Mouse (Mus musculus): ENCODE measurements around the gene Slc7a5. TPM values are rescaled to one million over a fixed set of nuclear protein-coding genes. Genes with fewer than 3 reads are reported as not detected.

Slc7a5 gene
- total RNA-seq, 2 experiments from 2014 or later = 53.0 to 54.4 TPM

DNA sequence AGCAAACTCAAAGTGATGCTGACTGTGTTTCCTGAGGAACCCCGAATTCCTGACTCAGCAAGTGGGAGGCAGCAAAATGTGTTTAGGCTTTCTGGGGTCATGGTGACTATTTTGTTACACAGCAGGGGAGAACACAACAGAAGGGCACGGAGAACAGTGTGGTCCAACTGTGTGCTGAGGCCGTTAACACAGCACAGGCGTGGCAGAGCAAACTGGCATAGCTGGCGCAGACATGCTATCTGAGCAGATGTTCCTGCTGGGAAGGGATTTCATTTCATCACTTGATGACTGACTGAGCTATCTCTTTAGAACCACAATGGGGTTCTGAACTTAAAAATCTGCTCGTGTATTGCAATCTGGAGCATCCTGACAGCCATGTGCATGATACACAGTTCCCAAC is 22.1 kb downstream of the Slc7a5 start:
- no peak for DNase-seq (ENCODE audit: low spot score in 2 of 2)

DNA sequence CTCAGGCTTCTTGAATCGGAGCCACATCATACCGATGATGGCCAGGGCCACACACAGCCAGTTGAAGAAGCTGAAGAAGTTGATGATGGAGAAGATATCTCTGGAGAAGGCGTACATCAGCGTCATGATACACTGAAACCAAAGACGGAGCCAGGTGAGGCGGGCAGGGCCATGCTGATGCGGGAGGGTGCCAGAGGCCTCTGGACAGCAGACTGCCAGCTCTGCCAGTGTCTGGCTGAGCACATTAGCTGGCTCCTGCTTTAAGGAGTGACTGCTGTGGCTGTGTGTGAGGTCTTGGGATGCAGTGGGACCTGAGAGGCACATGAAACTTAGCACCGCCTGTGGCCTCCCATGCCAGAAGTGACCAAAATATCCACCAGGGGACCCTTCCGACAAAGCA is 22.5 kb downstream of the Slc7a5 start:
- DNase-seq (ENCODE audit: low spot score in 2 of 2) = no peak

GRCm38 (mm10) chr8:121884181-121884580 is 23.3 kb downstream of the Slc7a5 start:
- DNase-seq (ENCODE audit: low spot score in 2 of 2) = no peak

- DNase-seq (ENCODE audit: low spot score in 2 of 2) = no peak
Observed at GRCm38 (mm10) chr8:121881921-121882320, 25.6 kb downstream of the Slc7a5 start.

- no peak for DNase-seq (ENCODE audit: low spot score in 2 of 2)
Observed at GRCm38 (mm10) chr8:121880818-121881217, 26.7 kb downstream of the Slc7a5 start.

DNA sequence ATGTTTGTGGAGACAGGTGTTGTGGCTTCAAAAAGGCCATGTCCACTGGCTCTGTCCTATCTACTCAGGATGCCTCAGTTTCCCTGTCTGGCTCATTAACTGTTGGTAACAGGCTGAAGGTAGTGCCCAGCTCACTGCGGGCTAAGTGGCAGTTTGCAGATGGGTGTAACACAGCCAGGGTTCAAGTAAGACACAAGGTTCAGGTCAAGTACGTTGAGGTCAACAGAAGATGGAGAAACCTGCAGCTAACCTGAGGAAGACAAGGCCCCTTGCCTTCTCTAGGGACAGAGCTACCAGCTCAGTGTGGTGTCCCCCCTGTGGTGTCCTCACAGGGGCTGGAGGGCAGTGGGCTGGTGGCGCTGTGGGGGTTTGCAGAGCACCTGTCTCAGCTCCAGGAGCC is 27.8 kb downstream of the Slc7a5 start:
- no peak for DNase-seq (ENCODE audit: low spot score in 2 of 2)

DNA sequence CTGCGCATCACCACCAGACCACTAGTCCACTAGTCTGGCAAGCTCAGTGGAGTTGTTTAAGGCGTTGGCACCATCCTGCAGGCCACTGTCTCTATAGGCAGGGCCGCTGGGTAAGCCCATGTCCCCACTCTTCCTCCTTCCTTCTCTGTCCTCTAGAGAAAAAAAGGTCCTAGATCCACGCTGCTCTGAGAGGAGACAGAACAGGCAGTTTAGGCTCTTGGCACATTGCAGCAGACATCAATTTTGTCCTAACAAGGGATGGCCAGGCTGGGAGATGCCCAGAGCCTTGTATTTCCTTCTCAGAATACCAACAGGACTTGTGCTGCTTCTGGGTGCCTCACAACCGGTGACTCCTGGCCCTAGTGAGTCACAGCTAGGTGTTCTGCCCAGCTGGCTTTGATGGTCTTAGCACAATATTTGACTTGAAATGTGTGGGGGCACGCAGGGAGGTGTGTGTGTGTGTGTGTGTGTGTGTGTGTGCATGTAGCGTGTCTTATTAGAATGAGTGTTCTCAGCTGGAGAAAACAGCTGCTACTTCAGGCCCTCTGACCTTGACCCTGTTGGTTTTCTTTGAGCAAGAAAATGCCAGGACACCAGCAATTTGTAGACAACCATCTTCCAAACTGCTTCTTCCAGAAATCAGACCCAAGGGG is 29.5 kb downstream of the Slc7a5 start:
- no peak for DNase-seq (ENCODE audit: low spot score in 2 of 2)

DNA sequence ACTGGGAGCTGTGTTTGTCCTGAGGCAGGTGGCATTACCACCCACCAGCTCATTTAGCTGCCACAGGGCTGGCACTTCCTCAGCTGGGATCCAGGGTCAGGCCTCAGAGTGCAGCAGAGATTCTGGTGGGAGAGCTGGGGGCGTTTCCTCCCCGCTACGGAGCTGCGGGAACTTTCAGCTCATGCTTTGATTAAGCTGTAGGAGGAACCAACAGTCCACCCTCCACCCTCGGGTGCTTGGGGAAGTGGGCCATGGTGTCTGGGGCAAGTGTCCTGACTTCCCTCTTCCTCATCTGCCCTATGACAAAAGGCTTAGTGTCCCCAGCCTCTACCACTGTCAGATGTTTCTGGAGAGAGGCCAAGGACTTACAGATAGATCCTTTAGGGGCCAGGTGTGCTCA is 30.3 kb downstream of the Slc7a5 start:
- no peak for DNase-seq (ENCODE audit: low spot score in 2 of 2)

DNA sequence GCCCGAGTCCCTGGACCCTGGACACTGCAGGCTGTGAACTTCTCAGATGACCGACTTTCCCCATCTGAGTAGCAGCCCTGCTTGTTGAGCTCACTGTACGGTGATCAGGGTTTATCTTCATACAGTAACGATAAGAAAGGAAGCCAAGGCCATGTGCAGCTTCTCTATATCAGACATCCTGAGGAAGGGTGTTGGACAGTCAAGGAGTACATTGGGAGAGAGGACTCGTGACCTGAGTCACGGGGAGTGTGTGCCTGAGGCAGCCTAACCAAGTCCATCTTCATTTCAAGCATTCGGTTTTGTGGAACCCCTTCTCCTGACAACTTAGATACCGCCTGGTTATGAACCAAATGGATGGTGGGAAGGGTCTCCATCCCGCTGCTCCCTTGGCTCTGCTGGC is 32.0 kb downstream of the Slc7a5 start:
- DNase-seq (ENCODE audit: low spot score in 2 of 2) = no peak

DNA sequence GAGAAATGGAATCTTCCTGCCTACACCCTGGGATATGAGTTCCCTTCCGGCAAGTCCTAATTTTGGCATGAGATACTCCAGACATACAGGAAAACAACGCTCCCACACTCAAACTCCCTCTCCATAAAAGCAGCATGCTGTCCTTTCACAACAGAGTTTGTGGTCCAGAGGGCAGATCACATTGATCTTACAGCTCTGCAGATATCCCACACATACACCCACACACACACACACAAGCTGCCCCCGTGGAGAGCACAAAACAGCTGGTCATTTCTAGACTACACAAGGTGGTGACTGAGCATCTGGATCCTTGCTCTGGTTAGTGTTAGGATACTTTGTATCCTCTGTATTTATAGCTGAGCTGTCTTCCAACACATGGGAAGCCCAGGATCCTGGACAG is 32.4 kb downstream of the Slc7a5 start:
- peak in 1 of 2 experiments; percentile 28 for DNase-seq (ENCODE audit: low spot score in 2 of 2)

- no peak for DNase-seq (ENCODE audit: low spot score in 2 of 2)
Observed at GRCm38 (mm10) chr8:121874031-121874430, 33.5 kb downstream of the Slc7a5 start.

GRCm38 (mm10) chr8:121871833-121872440 is 35.6 kb downstream of the Slc7a5 start:
- no peak for DNase-seq (ENCODE audit: low spot score in 2 of 2)

DNA sequence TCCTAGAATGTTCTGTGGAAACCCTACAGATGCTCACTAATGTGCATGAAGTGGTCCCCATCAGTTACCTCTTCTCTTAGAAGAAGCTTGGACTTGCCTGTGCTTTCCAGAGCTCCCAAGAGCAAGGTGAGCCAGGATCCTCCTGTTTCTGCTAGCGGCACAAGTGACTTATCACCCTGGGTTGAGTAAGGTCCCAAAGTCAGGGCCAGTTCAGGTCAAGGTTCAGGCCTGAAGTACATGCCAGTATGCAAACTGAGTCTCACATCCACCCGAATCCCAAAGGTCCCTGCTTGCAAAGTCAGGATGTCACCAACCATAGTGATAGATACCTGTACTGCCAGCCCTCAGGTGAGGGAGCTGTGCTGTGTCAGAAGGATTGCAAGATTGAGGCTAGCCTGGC is 37.3 kb downstream of the Slc7a5 start:
- no peak for DNase-seq (ENCODE audit: low spot score in 2 of 2)

DNA sequence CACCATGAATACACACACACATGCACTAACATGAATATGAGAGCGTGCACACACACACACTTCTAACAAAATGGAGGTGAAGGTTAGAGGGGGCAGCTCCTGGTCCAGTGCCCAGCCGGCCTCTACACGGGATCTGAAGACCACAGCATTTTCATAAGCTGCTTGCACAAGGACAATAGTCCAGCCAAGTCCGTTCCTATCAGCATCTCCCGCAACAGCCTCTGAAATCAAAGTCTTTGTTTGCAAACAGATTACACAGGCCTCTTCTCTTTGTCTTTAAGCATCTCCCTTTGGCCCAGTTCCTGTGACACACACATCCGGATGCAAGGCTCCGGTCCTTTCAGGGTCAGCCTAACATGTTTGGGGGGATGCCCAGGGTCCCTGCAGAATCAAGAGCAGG is 38.6 kb downstream of the Slc7a5 start:
- DNase-seq (ENCODE audit: low spot score in 2 of 2) = no peak

DNA sequence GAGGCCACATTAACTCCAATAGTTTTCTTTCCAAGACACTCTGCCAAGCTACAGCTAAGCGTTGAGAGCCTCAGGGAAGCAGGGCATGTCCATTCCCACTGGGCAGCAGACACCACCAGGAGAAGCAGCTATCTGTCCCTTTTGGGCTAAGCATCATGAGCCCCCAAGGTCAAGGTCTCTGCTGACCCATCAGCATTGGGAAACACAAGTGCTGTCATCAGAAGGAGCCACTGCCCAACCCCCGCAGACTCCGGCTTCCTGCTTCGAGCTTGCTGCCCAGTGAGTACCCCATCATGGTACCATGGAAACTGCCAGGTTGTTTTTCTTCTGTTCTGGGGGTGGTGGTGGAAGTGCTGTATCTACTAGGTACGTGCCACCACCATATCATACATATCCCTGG is 39.3 kb downstream of the Slc7a5 start:
- DNase-seq (ENCODE audit: low spot score in 2 of 2) = no peak

DNA sequence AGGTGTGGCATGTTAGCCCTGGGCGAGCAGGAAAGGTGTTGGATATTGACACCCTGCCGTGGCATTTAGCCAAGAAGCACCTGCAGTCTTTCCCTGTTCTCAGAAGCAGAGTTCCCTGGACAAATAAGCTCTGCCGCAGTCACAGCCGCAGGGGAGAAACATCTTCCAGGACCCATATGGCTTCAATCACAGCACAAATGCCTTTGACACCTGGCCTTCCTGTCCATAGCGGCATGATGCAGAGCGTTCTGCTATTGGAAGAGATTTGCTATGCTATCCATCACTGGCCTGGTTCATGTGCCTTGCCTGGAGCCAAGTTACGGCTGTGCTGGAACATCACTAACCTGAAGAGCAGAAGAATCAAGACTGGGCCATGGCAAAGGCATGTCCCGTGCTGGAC is 42.1 kb downstream of the Slc7a5 start:
- no peak for DNase-seq (ENCODE audit: low spot score in 2 of 2)

DNA sequence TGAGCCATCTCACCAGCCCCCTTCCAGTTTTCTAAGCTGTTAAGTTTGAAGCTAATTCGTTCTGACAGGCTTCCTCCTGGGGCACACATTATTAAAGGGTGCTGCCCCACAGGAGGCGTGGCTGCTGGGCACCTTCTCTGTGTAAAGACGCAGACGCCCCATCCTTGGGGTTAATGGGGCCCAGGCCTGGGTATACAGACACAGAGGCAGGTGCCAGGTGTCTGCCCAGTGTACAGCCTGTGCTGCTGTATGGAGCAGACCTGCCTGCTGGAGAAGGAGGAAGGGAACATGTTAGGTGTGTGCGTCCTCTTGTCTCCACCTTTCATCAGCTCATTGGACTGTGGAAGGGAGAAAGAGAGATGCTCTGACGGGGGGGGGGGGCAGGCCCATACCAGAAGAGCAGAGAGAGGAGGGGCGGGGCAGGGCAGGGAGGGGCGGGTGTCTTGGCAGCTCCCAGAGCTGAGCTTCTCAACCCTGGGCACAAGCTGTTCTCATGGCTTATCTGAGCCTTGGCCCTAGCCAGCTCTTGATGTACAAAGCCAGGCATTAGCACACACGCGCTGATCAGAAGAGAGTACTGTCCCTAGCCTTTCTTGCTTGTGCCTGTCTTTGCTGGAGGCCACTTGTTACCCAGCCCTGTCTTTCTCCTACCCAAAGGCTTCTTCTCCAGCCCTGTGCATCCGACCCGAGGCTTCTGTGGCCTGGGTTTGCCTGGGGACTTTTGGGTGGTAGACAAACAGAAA is 45.5 kb downstream of the Slc7a5 start:
- DNase-seq (ENCODE audit: low spot score in 2 of 2) = no peak

- no peak for DNase-seq (ENCODE audit: low spot score in 2 of 2)
Observed at GRCm38 (mm10) chr8:121861276-121861675, 46.2 kb downstream of the Slc7a5 start.

- no peak for DNase-seq (ENCODE audit: low spot score in 2 of 2)
Observed at GRCm38 (mm10) chr8:121857747-121858146, 49.7 kb downstream of the Slc7a5 start.

GRCm38 (mm10) chr8:121857331-121857730 is 50.2 kb downstream of the Slc7a5 start:
- no peak for DNase-seq (ENCODE audit: low spot score in 2 of 2)

DNA sequence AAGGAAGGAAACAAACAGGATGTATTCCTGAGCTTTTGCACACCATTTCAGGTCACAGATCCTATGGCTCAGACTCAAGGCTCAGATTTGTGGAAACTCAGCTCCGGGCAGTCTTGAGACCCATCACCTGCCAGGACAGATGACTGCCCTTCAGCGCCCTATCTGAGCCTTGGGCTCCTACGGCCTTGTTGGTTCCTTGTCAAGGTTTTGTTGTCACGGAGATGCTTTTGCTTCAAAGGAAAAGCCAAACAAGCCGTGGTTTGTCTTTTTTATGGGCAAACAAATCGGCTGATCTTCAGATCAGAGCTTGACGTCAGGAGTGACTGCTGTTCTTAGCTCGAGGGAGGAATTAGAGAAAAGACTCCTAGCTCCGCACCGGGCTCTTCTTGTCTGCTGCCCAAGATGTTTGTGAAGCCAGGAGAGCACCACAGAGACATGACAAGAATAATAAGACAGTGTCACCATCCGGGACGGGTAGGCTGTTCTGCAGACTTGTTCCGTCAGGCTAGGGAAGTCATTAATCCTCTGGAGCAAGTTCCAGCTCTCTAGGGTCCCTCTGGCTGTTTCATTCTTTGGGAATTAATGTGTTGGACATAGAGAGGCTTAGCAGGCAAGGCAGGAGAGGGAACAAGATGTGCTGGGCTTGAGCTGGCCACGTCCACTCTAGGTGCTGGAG is 51.3 kb downstream of the Slc7a5 start:
- no peak for DNase-seq (ENCODE audit: low spot score in 2 of 2)

GRCm38 (mm10) chr8:121853586-121853985 is 53.9 kb downstream of the Slc7a5 start:
- DNase-seq (ENCODE audit: low spot score in 2 of 2) = no peak

All from left cerebral cortex, adult 18-20 months (tissue).